Mouse (Mus musculus) cerebellum, adult 2 months (tissue): Measurements from ENCODE around the gene Pacsin1. TPM values are rescaled to one million over a fixed set of nuclear protein-coding genes. Genes with fewer than 3 reads are reported as not detected.
"Not testable (repeated sequence)": the region's sequence is repeated elsewhere in the genome, so short reads cannot be mapped to it uniquely, and the experiment has no call there.

Experiments used
- DNase-seq, 2 experiments: peaks; one replicate each; pipeline ENCODE4 v3.0.0; 2021
- H3K27ac ChIP-seq: fragments of 200-500 bp; 2 replicates; pipeline ENCODE4 v1.5.1; 2012; ENCODE audit warnings: low read length, control low read depth, inconsistent platforms; ENCODE audit not compliant: insufficient read depth
- H3K27me3 ChIP-seq: fragments of 200-500 bp; 2 replicates; pipeline ENCODE4 v1.6.1; 2012; ENCODE audit warnings: inconsistent platforms, mild to moderate bottlenecking, low read length, moderate library complexity; ENCODE audit not compliant: control insufficient read depth, insufficient read depth
- H3K4me1 ChIP-seq: fragments of 200-500 bp; 2 replicates; pipeline ENCODE4 v1.6.1; 2011; ENCODE audit warnings: low read length; ENCODE audit not compliant: control insufficient read depth, insufficient read depth
- H3K4me3 ChIP-seq: fragments of 200-500 bp; replicated peaks from 2 replicates; pipeline ENCODE3; 2011; ENCODE audit warnings: mild to moderate bottlenecking, low read depth, low read length, control low read depth; ENCODE audit not compliant: insufficient read depth
- CTCF ChIP-seq: fragments of 200-500 bp; IDR thresholded peaks from 2 replicates; pipeline ENCODE4 v1.5.1; 2011; ENCODE audit warnings: low read depth, mild to moderate bottlenecking, control low read depth, low read length, moderate library complexity, borderline replicate concordance; ENCODE audit not compliant: insufficient read depth
- POLR2A ChIP-seq: fragments of 200-500 bp; IDR thresholded peaks from 2 replicates; pipeline ENCODE4 v1.6.1; 2011; ENCODE audit warnings: low read length, control low read depth, borderline replicate concordance; ENCODE audit not compliant: insufficient read depth
- WGBS: fragments of 180-500 bp; shearing (Covaris S2); methylation state at CpG from one replicate; pipeline ENCODE4 v1.1.7; 2018; 5-methylcytosine and 5-hydroxymethylcytosine counted together
- polyA plus RNA-seq: library from polyadenylated mRNA; depleted of rRNA; stranded (reverse); fragments of >200 nt; gene quantifications from 2 replicates; pipeline ENCODE4 v1.2.3, GENCODE M21; 2012

Gene Pacsin1
- polyA plus RNA-seq, 1 experiment, result 228 TPM

DNA sequence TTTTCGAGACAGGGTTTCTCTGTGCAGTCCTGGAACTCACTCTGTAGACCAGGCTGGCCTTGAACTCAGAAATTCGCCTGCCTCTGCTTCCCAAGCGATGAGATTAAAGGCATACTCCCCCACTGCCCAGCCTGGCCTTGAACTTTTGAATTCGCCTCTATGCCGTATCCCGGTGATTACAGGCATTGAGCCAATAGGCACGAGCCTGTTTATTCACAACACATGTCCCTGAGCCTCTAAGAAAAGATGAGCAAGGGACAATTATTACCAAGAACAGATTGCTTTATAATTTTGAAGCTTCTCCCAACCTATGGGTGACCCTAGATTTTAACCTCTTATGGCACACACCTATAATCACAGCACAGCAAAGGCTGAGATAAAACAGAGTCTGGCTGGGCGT lies 26.9 kb upstream of the Pacsin1 start:
- TF ChIP-seq POLR2A, result no peak
- TF ChIP-seq CTCF, result no peak
- Histone ChIP-seq H3K4me1 (peaks cover 3% of the 10 kb centered on the region; the same call in 1 of the 2 replicates), H3K27ac (no peak overlapping the region), H3K27me3 (no peaks in the 10 kb centered on the region), H3K4me3 (no peak overlapping the region)
- 75% methylated on average over 8 of the region's 8 CpGs for WGBS
- no peak for DNase-seq

DNA sequence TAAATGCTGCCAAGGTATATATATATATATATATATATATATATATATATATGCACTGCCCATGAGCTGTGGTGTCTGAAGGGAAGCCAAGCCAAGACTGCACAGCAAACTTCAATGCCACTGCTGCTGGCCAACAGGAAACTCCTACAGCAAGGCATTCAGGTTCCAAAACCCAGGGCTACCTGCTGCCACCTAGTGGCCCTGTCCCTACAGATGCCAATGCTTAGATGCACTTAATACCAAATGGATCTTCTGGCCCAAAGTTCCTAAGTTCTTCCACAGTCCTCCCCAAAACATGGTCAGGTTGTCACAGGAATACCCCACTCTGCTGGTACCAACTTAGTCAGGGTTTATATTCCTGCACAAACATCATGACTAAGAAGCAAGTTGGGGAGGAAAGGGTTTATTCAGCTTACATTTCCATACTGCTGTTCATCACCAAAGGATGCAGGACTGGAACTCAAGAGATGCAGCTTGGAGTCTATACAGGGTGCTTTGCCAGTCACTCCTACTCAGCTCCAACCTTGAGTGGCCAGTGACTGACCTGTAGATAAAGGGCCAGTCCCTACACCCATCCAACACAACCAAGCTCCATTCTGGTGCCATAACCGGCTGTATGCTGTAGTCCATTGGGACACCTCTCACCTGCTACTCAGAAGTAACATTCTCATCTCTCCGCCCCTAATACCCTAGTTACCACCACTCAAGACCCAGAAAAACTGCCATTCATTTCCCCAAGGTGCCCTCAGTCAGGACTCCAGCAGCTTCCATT lies 25.9 kb upstream of the Pacsin1 start:
- DNase-seq, result peak; percentile 81 to 86
- Histone ChIP-seq H3K4me1 (peaks cover 3% of the 10 kb centered on the region), H3K27ac (no peak overlapping the region), H3K4me3 (no peak overlapping the region), H3K27me3 (no peaks in the 10 kb centered on the region)
- 60% methylated on average over 2 of the region's 2 CpGs for WGBS
- peak; percentile 97 for TF ChIP-seq CTCF
- no peak for TF ChIP-seq POLR2A

DNA sequence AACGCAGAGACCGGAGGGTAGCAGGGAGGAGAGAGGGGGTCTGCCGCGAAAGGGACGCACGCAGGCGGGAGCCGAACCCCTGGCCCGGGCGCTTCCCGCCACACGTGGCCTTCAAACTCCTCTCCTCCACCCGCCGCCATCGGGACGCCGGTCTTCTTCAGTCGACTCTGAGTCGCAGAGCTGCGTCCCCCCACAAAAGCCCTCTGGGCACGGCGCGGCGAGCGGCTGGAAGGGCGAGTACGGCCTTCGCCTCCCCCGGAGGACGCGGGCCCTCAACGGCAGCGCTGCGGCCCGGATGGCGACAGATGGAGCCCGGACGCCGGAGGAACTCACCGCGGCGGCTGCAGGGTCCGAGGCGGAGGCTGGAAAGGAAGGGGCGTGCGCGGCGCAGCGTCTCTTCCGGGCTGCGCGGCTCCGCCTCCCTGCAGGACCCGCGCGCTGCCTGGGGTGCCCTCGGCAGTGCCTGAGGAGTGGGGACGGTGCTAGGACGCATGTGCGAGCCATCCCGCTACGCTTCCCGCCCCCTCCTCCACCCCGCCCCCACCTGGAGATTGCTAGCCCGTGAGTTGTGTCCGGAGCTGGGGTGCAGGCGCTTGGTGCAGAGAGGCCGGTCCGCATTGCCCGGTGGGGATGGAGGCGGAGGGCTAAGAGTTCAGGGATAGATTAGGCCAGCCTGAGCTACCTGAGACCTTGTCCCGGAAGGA lies 20.3 kb upstream of the Pacsin1 start, which contains the start of gene RPS10-NUDT3:
Gene RPS10-NUDT3 (minus strand): TSS at position 352 of the 704 bp plus-strand sequence.
- Histone ChIP-seq H3K4me3 (peak within 1 kb of the TSS; percentile 81), H3K4me1 (peaks cover 33% of the 10 kb centered on the region), H3K27me3 (no peaks in the 10 kb centered on the region), H3K27ac (peak within 1 kb of the TSS; percentile 93)
- WGBS, result under 1% methylated on average over 72 of the region's 72 CpGs
- peak; percentile 71; the same call in 1 of the 2 replicates for TF ChIP-seq POLR2A
- TF ChIP-seq CTCF, result no peak
- DNase-seq, result peak; percentile 90 to 93

DNA sequence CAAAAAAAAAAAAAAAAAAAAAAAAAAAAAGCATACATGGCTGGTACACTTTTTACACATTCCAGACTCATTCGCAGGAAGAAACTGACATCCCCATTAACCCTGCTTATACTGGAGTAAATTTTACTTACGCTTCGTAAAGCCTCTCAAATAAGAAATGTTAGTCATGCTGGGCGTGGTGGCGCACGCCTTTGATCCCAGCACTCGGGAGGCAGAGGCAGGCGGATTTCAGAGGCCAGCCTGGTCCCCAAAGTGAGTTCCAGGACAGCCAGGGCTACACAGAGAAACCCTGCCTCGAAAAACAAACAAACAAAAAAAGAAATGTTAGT lies 19.8 kb upstream of the Pacsin1 start:
- Histone ChIP-seq H3K27ac (peak overlapping the region; percentile 84), H3K4me3 (peak overlapping the region; percentile 81), H3K4me1 (peaks cover 33% of the 10 kb centered on the region)
- DNase-seq, H3K27me3 ChIP-seq: not testable (repeated sequence)
- WGBS, result 35% methylated on average over 9 of the region's 9 CpGs

DNA sequence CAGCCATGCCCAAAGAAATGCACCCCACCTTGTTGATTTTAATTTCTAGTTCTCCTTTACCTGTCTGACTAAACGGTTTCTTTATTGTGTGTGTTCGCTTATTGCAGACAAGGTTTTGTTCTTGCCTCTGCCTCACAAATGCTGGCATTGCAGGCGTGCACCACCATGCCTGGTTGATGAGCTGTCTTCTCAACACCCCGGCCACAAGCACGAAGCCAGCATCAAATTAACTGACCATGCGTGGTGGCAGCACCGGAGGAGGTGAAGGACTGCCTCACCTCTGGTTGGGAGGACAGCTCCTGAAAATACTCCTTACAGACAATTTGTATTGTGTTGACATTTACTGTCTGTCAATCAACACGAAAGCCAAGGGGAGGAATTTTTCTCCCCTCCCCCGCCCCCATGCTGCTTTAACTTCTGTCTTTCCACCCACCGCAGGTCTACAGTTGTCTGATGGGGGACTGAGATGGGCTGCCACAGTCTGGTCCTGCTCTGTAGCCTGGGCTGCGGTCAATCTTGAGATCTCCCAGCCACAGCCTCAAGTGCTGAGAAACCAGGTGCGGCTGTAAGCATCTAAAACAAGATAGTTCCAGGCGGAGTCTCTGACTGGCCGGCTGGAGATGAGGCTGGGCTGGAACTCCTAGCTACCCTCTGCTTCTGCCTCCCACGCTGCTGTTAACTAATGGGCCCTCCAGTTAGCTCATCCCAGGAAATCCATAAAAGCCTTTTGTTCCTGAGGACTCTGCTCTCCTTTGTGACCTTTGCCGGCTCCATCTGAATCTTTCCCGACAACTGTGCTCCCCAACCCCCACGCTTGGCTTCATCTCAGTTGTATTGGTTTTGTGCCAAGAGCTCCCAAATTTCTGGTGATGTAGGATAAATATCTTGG lies 18.9 kb upstream of the Pacsin1 start, which contains the start of gene Rps10:
Gene Rps10 (minus strand): TSS at position 538 of the 889 bp plus-strand sequence.
- H3K27me3 ChIP-seq, result no peaks in the 10 kb centered on the region
- H3K4me3 ChIP-seq, result peak within 1 kb of the TSS; percentile 81
- peaks cover 38% of the 10 kb centered on the region for H3K4me1 ChIP-seq
- 21% methylated on average over 18 of the region's 18 CpGs for WGBS
- peak within 1 kb of the TSS; percentile 93 for H3K27ac ChIP-seq
- DNase-seq, result peak in 1 of 2 experiments; percentile 53
- TF ChIP-seq CTCF (no peak), POLR2A (no peak)

DNA sequence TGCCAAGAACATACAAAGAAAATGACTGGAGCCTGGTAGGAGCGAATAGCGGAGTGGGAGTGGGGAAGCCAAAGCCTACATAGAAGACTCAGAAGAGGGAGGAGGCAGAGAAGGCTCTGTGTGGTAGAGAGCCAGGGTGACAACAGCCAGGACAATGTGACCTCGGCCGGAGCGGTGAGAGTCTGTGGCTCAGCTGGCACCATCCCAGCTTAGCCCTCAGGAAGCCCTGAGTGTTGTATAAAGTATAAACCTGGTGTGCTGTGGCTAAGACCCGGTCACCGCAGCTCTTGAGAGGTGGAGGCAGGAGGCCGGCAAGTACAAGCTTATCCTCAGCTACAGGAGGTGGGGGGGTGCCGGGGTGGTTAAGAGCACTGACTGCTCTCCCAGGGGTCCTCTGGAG lies 18.0 kb upstream of the Pacsin1 start:
- Histone ChIP-seq H3K27ac (peak overlapping the region; percentile 63), H3K4me3 (no peak overlapping the region), H3K27me3 (no peaks in the 10 kb centered on the region), H3K4me1 (peaks cover 40% of the 10 kb centered on the region)
- DNase-seq, result peak in 1 of 2 experiments; percentile 62
- no peak for TF ChIP-seq CTCF
- TF ChIP-seq POLR2A, result no peak
- WGBS, result 12% methylated on average over 9 of the region's 9 CpGs

DNA sequence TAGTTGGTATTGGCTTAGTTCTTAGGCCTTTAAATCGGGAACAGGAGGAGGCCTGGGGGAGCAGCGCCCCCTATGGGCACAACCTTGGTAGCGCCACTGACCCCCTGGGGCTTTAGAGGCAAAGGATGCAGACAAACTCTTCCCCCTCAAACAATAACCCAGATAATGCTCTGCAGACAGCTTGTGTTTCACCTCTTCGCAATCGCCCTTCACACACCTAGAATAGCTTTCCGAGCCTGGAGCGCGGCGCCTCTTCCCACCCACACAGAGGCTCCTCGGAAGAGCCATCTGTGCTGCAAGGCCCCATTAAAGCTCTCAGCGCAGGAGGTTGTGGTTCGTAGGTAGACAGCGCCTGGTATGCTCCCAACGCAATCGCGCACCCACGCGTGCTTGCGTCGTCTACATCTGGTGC lies 16.4 kb upstream of the Pacsin1 start:
- TF ChIP-seq CTCF, result peak; percentile 54; the same call in 1 of the 2 replicates
- TF ChIP-seq POLR2A, result no peak
- H3K27ac ChIP-seq, result peak overlapping the region; percentile 75
- H3K4me1 ChIP-seq, result peaks cover 46% of the 10 kb centered on the region
- no peak overlapping the region for H3K4me3 ChIP-seq
- peak; percentile 74 to 78 for DNase-seq
- no peaks in the 10 kb centered on the region for H3K27me3 ChIP-seq
- WGBS, result 20% methylated on average over 20 of the region's 20 CpGs

DNA sequence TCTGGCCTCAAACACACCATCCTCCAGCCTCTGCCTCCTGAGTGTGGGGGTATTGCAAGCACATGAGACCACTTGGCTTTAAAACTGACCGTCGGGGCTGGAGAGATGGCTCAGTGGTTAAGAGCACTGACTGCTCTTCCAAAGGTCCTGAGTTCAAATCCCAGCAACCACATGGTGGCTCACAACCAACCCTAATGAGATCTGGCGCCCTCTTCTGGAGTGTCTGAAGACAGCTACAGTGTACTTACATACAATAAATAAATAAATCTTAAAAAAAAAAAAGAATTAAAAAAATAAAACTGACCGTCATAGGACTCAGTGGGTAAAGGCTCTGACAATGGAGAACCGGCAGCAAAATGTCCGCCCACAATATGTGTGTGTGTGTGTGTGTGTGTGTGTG lies 15.5 kb upstream of the Pacsin1 start:
- H3K27me3 ChIP-seq, DNase-seq, H3K4me3 ChIP-seq: not testable (repeated sequence)
- Histone ChIP-seq H3K4me1 (peaks cover 50% of the 10 kb centered on the region), H3K27ac (peak overlapping the region; percentile 75)
- WGBS, result 93% methylated on average over 6 of the region's 6 CpGs
